Mouse (Mus musculus): Measurements from ENCODE around the gene Zfp879. TPM values are rescaled to one million over a fixed set of nuclear protein-coding genes. Genes with fewer than 3 reads are reported as not detected.

The Zfp879 gene
- total and polyA plus RNA-seq, 3 experiments = not detected

GRCm38 (mm10) chr11:50847047-50847446 lies 5.7 kb upstream of the Zfp879 start:
- peaks cover 19 to 55% of the 10 kb centered on the region in 2 experiments for H3K4me1 ChIP-seq (ENCODE audit: control insufficient read depth in 1 of 2, insufficient read depth in 2 of 2)
- TF ChIP-seq ZKSCAN1 (IDR thresholded peaks at IDR 0.05; ENCODE audit: borderline replicate concordance, low read depth, low read length) (no peak), CTCF (conservative IDR thresholded peaks at IDR 0.05 in 1 of 2, IDR thresholded peaks at IDR 0.05 in 1 of 2; ENCODE audit: low read depth in 2 of 2, low read length in 2 of 2) (peak in 1 of 2 experiments; percentile 30; a peak in 2 of 4 replicates)
- DNase-seq (ENCODE audit: extremely low read depth) = peak; percentile 25
- in situ Hi-C loops (cut with MboI; ENCODE audit: low pct_ligation_motif_present, low pct_unique_long_range_greater_than_20kb, low sequenced_read_pairs) (no loop called here), dilution Hi-C loops (cut with MboI; ENCODE audit: extremely low pct_ligation_motif_present, extremely low pct_unique_long_range_greater_than_20kb, low sequenced_read_pairs) (no loop called here)
- peaks cover 9% of the 10 kb centered on the region for H3K27me3 ChIP-seq (replicated peaks)
- no peak overlapping the region for H3K4me2 ChIP-seq (ENCODE audit: insufficient read depth, low read depth, poor library complexity, severe bottlenecking)
- no peaks in the 10 kb centered on the region for H3K79me2 ChIP-seq (replicated peaks; ENCODE audit: control insufficient read depth, extremely low read depth, insufficient read depth, poor library complexity, severe bottlenecking)
- H3K4me3 ChIP-seq (replicated peaks in 1 of 3; ENCODE audit: low read depth in 2 of 3, low read length in 2 of 3, poor library complexity in 1 of 3) = no peak overlapping the region
- H3K27ac ChIP-seq (ENCODE audit: insufficient read depth, low read depth) = no peak overlapping the region
- H3K9me3 ChIP-seq (replicated peaks; ENCODE audit: low read length) = peaks cover 17% of the 10 kb centered on the region
- no peaks in the 10 kb centered on the region for H3K36me3 ChIP-seq (replicated peaks in 1 of 2; ENCODE audit: control insufficient read depth in 1 of 2, insufficient read depth in 1 of 2, low read length in 1 of 2)
- no peak overlapping the region for H3K9ac ChIP-seq (ENCODE audit: insufficient read depth, low read depth)

- dilution Hi-C loops (cut with MboI; ENCODE audit: extremely low pct_ligation_motif_present, extremely low pct_unique_long_range_greater_than_20kb, low sequenced_read_pairs) = no loop called here
- no peak overlapping the region for H3K4me3 ChIP-seq (replicated peaks in 1 of 3; ENCODE audit: low read depth in 2 of 3, low read length in 2 of 3, poor library complexity in 1 of 3)
- peaks cover 14 to 46% of the 10 kb centered on the region in 2 experiments for H3K4me1 ChIP-seq (ENCODE audit: control insufficient read depth in 1 of 2, insufficient read depth in 2 of 2)
- in situ Hi-C loops (cut with MboI; ENCODE audit: low pct_ligation_motif_present, low pct_unique_long_range_greater_than_20kb, low sequenced_read_pairs) = no loop called here
- no peak overlapping the region for H3K9ac ChIP-seq (ENCODE audit: insufficient read depth, low read depth)
- H3K27ac ChIP-seq (ENCODE audit: insufficient read depth, low read depth) = no peak overlapping the region
- no peak for DNase-seq (ENCODE audit: extremely low read depth)
- peaks cover under 1% of the 10 kb centered on the region for H3K27me3 ChIP-seq (replicated peaks)
- H3K79me2 ChIP-seq (replicated peaks; ENCODE audit: control insufficient read depth, extremely low read depth, insufficient read depth, poor library complexity, severe bottlenecking) = no peaks in the 10 kb centered on the region
- no peak overlapping the region for H3K4me2 ChIP-seq (ENCODE audit: insufficient read depth, low read depth, poor library complexity, severe bottlenecking)
- peaks cover 12% of the 10 kb centered on the region for H3K9me3 ChIP-seq (replicated peaks; ENCODE audit: low read length)
- no peak for TF ChIP-seq ZC3H11A (IDR thresholded peaks at IDR 0.05; ENCODE audit: low read depth, low read length)
- TF ChIP-seq UBTF (IDR thresholded peaks at IDR 0.05; ENCODE audit: low read depth, low read length) = no peak
- TF ChIP-seq POLR2AphosphoS2 (IDR thresholded peaks at IDR 0.05; ENCODE audit: low read depth, low read length) = no peak
- TF ChIP-seq MYC (IDR thresholded peaks at IDR 0.05; ENCODE audit: low read depth, low read length) = no peak
- no peak for TF ChIP-seq CTCF (conservative IDR thresholded peaks at IDR 0.05 in 1 of 2, IDR thresholded peaks at IDR 0.05 in 1 of 2; ENCODE audit: low read depth in 2 of 2, low read length in 2 of 2)
- TF ChIP-seq HCFC1 (IDR thresholded peaks at IDR 0.05; ENCODE audit: low read depth, low read length) = no peak
- no peak for TF ChIP-seq NELFE (IDR thresholded peaks at IDR 0.05; ENCODE audit: low read depth, low read length)
- TF ChIP-seq ETS1 (conservative IDR thresholded peaks at IDR 0.05; ENCODE audit: low read depth, low read length) = no peak
- no peak for TF ChIP-seq TBP (conservative IDR thresholded peaks at IDR 0.05; ENCODE audit: low read depth, low read length)
- no peak for TF ChIP-seq USF2 (conservative IDR thresholded peaks at IDR 0.05; ENCODE audit: low read depth, low read length)
- no peak for TF ChIP-seq MAX (IDR thresholded peaks at IDR 0.05; ENCODE audit: low read length)
- TF ChIP-seq NRF1 (IDR thresholded peaks at IDR 0.05; ENCODE audit: low read depth, low read length) = no peak
- H3K36me3 ChIP-seq (replicated peaks in 1 of 2; ENCODE audit: control insufficient read depth in 1 of 2, insufficient read depth in 1 of 2, low read length in 1 of 2) = no peaks in the 10 kb centered on the region
These were observed 4.6 kb upstream of the Zfp879 start for GRCm38 (mm10) chr11:50845951-50846350.

- in situ Hi-C loops (cut with MboI; ENCODE audit: low pct_ligation_motif_present, low pct_unique_long_range_greater_than_20kb, low sequenced_read_pairs) (no loop called here), dilution Hi-C loops (cut with MboI; ENCODE audit: extremely low pct_ligation_motif_present, extremely low pct_unique_long_range_greater_than_20kb, low sequenced_read_pairs) (no loop called here)
- Histone ChIP-seq H3K79me2 (replicated peaks; ENCODE audit: control insufficient read depth, extremely low read depth, insufficient read depth, poor library complexity, severe bottlenecking) (no peaks in the 10 kb centered on the region), H3K4me3 (replicated peaks in 1 of 3; ENCODE audit: low read depth in 2 of 3, low read length in 2 of 3, poor library complexity in 1 of 3) (no peak overlapping the region), H3K9me3 (replicated peaks; ENCODE audit: low read length) (peaks cover 15% of the 10 kb centered on the region), H3K4me1 (ENCODE audit: control insufficient read depth in 1 of 2, insufficient read depth in 2 of 2) (peaks cover 3 to 24% of the 10 kb centered on the region in 2 experiments; a peak in 3 of 4 replicates), H3K27me3 (replicated peaks) (no peaks in the 10 kb centered on the region), H3K9ac (ENCODE audit: insufficient read depth, low read depth) (no peak overlapping the region), H3K4me2 (ENCODE audit: insufficient read depth, low read depth, poor library complexity, severe bottlenecking) (no peak overlapping the region), H3K27ac (ENCODE audit: insufficient read depth, low read depth) (no peak overlapping the region), H3K36me3 (replicated peaks in 1 of 2; ENCODE audit: control insufficient read depth in 1 of 2, insufficient read depth in 1 of 2, low read length in 1 of 2) (no peaks in the 10 kb centered on the region)
- TF ChIP-seq HCFC1 (IDR thresholded peaks at IDR 0.05; ENCODE audit: low read depth, low read length) = 0 out of 2 replicates have a peak, but pooled peaks have one; percentile 24
- no peak for TF ChIP-seq ZMIZ1 (IDR thresholded peaks at IDR 0.05; ENCODE audit: low read depth, low read length)
- peak; percentile 49; the same call in 1 of the 2 replicates for TF ChIP-seq IRF4 (IDR thresholded peaks at IDR 0.05; ENCODE audit: low read depth, low read length)
- peak; percentile 72 for TF ChIP-seq ELF1 (IDR thresholded peaks at IDR 0.05; ENCODE audit: low read depth, low read length)
- peak; percentile 60 for TF ChIP-seq EP300 (IDR thresholded peaks at IDR 0.05; ENCODE audit: low read length)
- DNase-seq (ENCODE audit: extremely low read depth) = peak; percentile 64
These were observed 5.6 kb downstream of the Zfp879 start for GRCm38 (mm10) chr11:50835727-50836126.

Data from CH12.LX (cell line).